Mouse (Mus musculus): ENCODE data around the gene Gtf3c4. TPM values are rescaled to one million over a fixed set of nuclear protein-coding genes. Genes with fewer than 3 reads are reported as not detected.
A peak's percentile ranks its signal among the peaks of the same experiment; 100 is the strongest.

Gene Gtf3c4
- total RNA-seq, 2 experiments from 2014 or later = 34.9 to 35.4 TPM

DNA sequence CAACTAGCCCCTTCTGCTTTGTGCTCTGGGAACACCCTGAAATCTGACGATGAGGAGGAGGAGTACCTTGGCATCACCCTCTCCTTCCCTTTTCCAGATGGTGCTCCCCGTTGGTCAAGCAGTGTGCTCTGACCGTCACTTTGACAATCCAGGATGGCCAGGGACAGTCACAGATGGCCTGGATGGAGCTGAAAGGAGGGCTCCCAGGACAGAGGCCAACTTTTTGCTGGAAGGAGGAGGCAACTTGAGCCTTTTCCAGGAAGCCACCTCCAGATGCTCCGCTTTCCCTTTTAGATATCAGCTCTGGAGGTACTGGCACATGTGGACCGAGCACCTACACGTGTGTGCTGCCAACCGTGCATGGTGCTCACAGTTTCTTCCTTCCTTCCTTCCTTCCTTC lies 36.8 kb downstream of the Gtf3c4 start:
- DNase-seq (ENCODE audit: low spot score in 2 of 2) = no peak

DNA sequence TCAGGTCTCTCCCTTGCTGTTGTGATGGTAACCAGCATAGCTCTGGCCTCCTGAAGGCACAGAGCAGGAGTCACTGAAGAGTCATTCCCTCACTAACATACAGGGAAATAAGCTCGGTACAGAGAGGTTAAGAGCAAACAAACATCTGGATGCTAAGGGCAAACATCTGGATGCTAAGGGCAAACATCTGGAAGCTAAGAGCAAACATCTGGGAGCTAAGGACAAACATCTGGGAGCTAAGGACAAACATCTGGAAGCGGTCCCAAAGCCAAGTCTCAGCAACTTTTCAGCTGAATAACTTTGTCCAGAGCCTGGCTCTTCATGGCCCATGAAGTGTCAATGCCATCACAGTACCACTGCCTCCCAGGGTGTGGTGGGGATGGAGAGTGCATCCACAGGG lies 40.6 kb downstream of the Gtf3c4 start:
- no peak for DNase-seq (ENCODE audit: low spot score in 2 of 2)

DNA sequence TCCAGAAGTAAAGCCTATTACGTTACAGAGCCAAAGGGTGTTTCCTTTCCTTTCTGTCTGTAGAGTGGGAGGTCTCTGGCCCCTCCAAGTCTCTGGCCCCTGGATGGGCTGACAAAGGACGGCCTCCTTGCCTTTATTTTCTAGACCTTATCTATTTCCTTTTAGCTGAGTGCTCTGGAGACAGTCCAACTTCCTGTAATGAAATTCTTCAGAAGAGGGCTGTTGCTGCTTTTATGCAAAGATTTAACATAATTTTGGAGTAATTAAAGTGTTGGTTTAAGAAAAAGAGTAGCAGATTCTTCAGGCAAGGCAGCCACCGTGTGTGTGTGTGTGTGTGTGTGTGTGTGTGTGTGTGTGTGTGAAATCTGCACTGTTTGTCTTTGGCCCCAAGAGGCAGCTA lies 41.8 kb downstream of the Gtf3c4 start:
- DNase-seq (ENCODE audit: low spot score in 2 of 2) = no peak

DNA sequence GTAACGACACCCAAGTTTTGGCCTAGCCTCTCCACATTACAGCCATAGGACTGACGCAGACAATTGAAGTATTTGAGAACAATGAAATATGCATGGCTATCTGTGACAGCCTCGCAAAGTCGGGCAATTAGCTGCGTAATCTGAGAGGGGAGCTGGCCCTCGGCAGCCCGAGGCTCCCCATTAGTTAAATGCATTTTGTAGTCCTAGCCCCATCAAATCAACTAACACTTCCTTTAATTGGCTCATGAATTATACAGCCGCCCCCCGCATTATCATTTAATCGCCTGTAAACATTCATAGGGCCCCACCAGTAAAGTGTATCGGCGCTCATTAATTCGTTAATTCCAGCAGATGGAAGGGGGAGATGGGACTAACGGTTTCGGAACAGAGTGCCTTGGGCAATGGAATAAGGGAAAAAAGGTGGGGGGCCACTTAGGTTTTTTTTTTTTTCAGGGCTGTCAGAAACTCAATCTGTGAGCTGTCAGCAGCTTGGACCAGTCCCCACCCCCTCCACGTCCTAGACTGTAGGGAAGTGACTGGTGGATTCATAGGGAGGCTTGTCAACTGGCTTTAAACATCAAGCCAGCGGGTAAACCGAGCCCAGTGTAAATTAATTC lies 42.6 kb downstream of the Gtf3c4 start:
- no peak for DNase-seq (ENCODE audit: low spot score in 2 of 2)

DNA sequence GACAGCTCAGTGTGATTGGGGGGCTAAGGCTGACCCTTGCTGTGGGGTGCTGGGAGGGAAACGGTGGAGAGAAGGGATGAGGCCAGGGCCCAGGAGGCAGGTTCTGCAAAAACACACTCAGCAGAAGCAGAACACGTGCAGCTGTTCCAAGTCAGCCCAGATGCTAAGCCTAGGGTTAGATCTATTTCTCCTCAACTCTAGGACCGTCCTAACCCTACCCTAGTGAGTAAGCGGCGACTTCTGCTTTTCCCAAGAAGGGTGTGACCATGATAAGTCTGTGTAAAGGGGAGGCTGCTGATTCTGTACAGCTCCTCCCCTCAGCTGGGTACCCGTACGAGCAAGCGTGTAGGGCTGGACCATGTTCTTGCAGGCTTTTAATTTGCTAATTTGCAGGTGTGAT lies 43.9 kb downstream of the Gtf3c4 start:
- no peak for DNase-seq (ENCODE audit: low spot score in 2 of 2)

DNA sequence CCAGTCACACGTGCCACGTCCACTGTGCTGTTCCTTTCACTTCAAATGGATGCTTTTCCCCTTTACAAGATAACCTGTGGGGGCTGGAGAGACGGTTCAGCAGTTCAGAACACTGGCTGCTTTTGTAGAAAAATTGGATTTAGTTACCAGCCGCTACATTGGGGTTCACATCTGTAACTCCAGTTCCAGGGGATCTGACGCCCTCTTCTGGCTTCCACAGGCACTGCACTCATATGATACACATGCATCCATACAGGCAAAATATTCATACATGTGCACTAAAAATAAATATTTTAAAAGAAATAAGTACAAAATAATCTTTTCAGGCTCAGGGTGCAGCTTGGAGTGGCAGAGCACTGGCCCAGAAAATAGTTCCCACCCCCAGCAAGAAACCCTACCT lies 45.5 kb downstream of the Gtf3c4 start:
- DNase-seq (ENCODE audit: low spot score in 2 of 2) = no peak

DNA sequence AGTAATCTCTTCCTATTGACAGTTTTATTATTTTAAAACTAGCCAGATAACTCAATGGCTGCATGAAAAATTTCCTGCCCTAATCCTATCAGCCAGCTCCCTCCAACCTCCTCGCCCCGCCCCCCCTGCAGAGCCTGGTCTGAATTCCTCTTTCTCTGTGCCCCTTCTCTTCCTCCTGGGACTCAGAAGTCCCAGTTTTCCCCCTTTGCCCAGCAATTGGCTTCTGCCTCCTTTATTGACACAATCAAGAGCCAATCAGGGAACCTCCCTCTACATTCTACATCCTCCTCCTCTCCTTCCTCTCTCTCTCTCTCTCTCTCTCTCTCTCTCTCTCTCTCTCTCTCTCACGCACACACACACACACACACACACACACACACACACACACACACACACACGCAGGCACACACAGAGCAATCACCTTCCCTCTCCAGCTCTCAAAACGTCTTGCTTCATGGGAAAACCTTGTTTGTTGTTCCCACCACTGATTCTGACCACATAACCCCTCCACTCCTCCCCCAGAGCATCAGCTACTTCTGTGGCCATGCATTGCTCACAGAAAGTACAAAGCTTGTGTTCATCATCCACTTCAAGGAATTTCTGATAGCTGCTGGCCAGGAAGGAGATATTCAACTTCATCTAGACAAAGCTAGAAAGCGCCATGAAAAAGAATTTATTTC lies 47.1 kb downstream of the Gtf3c4 start:
- peak in 1 of 2 experiments; percentile 52 for DNase-seq (ENCODE audit: low spot score in 2 of 2)

DNA sequence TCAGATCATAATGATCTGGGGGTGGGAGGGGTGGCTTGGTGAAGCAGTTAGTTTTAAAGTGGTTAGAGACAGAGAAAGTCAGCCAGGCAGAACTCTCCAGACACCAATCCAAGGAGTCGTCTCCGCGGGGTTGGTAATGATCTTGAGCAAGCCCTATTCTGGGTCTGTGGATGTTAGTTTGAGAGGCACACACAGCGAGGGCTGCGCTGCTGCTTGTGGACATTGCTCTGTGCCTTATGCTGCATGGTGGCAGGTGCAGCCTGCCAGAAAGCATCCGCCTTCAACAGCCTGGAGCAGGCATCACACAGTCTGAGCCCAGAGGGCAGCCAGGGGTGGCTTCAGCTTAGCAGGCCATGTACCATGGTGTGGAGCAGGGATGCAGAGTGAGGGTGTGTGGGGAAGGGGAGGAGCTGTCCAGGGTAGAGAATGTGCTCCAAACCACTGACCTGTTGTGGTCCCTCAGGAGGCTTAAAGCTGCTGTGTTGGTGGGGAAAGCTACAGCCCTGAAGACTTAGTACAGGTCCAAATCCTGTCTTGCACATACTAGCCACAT lies 53.0 kb downstream of the Gtf3c4 start:
- DNase-seq (ENCODE audit: low spot score in 2 of 2) = no peak

DNA sequence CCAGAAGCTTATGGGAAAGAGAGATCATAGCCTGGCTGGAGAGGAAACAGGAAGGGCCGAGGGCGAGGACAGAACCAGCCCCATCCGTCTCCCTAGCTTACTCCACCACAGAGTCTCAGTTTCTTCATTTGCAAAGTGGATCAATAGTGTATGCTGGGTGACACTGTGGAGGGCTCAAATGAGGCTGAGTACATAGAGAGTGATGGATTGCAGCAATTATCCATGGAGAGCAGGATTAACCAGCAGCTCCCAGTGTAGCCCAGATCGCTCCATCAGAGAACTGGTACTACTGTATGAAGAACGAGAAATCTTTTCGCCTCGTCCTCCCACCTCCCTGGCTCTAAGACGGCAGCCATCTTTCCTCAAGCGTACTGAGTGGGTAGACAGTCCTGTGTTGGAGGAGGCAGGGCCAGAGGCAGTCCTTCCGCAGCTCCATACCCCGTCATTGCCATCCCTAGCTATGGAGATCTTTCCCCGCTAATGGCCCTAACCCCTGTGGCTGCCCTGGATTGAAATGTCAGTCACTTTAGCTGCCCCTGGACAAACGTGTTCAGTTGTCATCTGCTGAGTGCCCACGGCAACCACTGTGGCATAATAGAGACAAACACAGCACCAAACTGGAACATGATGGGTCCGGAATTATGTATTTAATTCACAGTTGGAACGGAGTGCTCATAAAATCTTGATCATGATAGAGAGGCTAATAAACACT lies 53.6 kb downstream of the Gtf3c4 start:
- no peak for DNase-seq (ENCODE audit: low spot score in 2 of 2)

DNA sequence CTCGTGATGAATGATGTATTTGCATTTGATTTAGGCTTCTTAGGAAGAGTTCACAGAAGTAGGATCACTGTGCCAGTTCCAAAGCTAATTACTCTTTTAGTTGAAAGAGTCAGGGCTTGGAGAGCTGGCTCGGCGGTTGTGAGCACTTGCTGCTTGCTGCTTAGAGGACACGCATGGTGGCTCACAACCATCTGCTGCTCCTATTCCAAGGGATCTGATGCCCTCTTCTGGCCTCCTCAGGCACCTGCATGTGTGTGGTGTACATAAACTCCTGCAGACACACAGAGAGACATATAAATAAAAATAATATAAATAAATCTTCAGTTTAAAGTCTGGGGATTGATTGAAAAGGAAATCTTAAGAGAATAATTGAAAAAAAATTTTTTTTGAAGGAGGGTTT lies 58.9 kb downstream of the Gtf3c4 start:
- no peak for DNase-seq (ENCODE audit: low spot score in 2 of 2)

DNA sequence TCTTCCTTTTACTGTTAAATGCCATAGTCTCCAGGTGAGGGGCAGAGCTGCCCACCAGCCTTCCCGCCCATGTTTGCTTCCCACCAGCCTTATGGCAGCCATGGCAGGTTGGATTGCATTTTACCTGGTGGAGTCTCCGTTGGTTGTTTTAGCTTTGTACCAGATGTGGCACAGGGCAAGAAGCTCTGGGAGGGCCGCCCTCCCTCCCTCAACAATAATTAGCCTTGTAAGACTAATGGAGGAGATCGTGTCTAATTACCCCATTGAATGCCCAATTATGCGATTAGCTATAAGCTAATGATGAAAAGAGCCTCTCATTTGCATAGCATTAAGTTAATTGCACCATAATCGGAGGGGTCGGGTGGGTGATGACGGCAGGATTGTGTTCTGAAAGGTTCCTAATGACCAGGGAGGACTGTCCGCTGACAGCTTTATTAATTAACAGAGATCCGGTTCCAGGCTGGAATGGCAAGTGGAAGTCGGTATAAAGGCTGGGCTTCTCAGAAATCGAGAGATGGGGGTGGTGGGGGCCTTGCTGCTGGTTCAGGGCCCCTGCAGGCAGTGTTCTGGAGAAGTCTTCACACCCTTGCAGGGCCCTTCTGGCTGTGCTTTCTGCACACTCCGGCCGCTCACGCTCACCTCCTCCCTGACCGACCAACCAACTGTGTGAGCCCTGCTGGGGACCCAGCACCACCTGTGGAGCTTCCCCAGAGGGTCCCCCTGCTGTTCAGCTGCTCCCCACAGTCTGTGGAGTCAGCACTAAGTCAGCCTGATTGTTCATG lies 60.0 kb downstream of the Gtf3c4 start:
- no peak for DNase-seq (ENCODE audit: low spot score in 2 of 2)

DNA sequence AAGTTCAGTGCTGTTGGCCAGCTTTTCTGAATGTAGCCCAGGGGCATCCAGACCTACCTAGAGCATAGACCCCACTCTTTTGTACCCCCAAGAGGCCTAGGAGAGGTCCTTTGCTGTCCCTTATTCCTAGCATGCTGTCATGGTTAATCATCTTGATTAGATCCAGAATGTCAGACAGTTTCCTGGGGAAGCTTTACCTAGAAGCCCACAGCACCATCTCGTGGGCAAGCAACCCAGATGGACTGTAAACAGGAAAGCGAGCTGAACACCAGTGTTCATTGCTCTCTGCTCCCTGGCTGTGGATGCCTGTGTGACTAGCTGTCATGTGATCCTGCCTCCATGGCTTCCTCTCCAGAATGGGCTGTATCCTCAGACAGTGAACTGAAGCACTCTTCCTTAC lies 63.4 kb downstream of the Gtf3c4 start:
- no peak for DNase-seq (ENCODE audit: low spot score in 2 of 2)

DNA sequence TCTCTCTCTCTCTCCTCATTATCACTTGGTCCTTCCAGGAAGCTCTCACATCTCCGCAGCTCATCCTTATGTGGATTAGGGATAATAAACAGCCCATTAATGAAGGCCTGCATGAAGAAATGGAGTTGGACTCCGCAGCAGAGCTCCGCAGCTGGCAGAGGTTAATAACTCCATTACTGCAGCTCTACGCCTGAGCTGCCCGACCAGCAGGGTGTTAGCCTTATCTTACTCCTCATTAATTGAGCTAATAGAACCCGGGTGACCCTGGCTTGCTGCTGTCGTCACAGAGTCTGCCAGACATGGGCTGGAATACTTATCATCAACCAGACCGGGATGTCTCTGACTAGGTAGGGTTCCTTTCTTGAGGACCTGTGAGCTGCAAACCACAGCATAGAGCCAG lies 66.1 kb downstream of the Gtf3c4 start:
- no peak for DNase-seq (ENCODE audit: low spot score in 2 of 2)

Other genes starting within 250 kb of the Gtf3c4 start
- gene Gfi1b, start 218.4 kb downstream of the Gtf3c4 start, total RNA-seq (2021) = not detected
- 10 to 100 TPM; 44.7 to 46.0 TPM for gene Tsc1, start 199.1 kb downstream of the Gtf3c4 start, total RNA-seq (2021)
- not detected for gene Spaca9, start 140.6 kb downstream of the Gtf3c4 start, total RNA-seq (2021)
- 1 to 10 TPM in 1 of 2 experiments, under 1 TPM in 1; 0.87 to 1.2 TPM for gene Ak8, start 140.2 kb downstream of the Gtf3c4 start, total RNA-seq (2021)
- gene Ddx31, start within 50 bp of the Gtf3c4 start, total RNA-seq (2021) = 1 to 10 TPM; 7.1 to 9.9 TPM
- gene Barhl1, start 76.3 kb upstream of the Gtf3c4 start, total RNA-seq (2021) = not detected
- gene Cfap77, start 214.7 kb upstream of the Gtf3c4 start, total RNA-seq (2021) = 1 to 10 TPM; 1.2 to 1.6 TPM
- 10 to 100 TPM; 10.8 to 11.0 TPM for gene Ttf1, start 219.9 kb upstream of the Gtf3c4 start, total RNA-seq (2021)